Mouse (Mus musculus): ENCODE data around the gene Dvl3. TPM values are rescaled to one million over a fixed set of nuclear protein-coding genes. Genes with fewer than 3 reads are reported as not detected.
A peak's percentile ranks its signal among the peaks of the same experiment; 100 is the strongest.

Gene Dvl3
- total and polyA plus RNA-seq, 3 experiments: 4.1 to 20.5 TPM; not detected in 1

DNA sequence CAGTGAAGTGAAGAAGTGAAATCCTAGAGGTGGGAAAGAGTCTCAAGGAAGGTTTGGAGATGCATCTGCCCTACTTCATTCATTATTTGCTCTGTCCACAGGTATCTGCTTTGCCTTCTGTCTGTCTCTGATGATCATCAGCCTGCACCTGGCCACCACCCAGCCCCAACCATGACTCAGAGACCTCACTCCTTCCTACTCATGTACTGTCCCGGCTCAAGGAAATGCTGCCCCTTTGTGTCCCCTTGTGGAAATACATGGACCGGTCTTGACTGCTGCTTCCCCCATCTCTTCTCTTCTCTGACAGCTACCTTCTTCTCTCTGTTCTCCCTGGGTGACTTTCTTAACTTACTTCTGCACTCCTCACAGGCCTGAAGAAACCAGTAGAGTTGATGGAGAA is 26.2 kb upstream of the Dvl3 start (continued):
- TF ChIP-seq TBP (IDR thresholded peaks at IDR 0.05; ENCODE audit: low read depth, low read length) (no peak), E2F4 (IDR thresholded peaks at IDR 0.05; ENCODE audit: borderline replicate concordance, low read depth, low read length) (no peak), GATA1 (IDR thresholded peaks at IDR 0.05; ENCODE audit: low read depth, low read length) (no peak), ZC3H11A (IDR thresholded peaks at IDR 0.05; ENCODE audit: low read depth, low read length) (peak; percentile 21; the same call in 1 of the 2 replicates), RAD21 (IDR thresholded peaks at IDR 0.05; ENCODE audit: low read depth, low read length) (peak; percentile 64), CTCF (IDR thresholded peaks at IDR 0.05 in 2 of 3, conservative IDR thresholded peaks at IDR 0.05 in 1 of 3; ENCODE audit: control insufficient read depth in 1 of 3, insufficient read depth in 1 of 3, low read depth in 2 of 3, low read length in 3 of 3, poor library complexity in 1 of 3, severe bottlenecking in 1 of 3) (peak in 2 of 3 experiments; percentile 41 to 55; a peak in 5 of 6 replicates)

GRCm38 (mm10) chr16:20491301-20491700 is 25.5 kb upstream of the Dvl3 start:
- TF ChIP-seq MXI1 (IDR thresholded peaks at IDR 0.05; ENCODE audit: low read depth, low read length): no peak
- TF ChIP-seq TCF12 (IDR thresholded peaks at IDR 0.05; ENCODE audit: low read depth, low read length): no peak
- no peak for TF ChIP-seq ELF1 (IDR thresholded peaks at IDR 0.05; ENCODE audit: low read depth, low read length)
- no peak for TF ChIP-seq TAL1 (IDR thresholded peaks at IDR 0.05; ENCODE audit: low read length)
- no peak for TF ChIP-seq CHD1 (IDR thresholded peaks at IDR 0.05; ENCODE audit: low read depth, low read length)
- no peaks in the 10 kb centered on the region for H3K9me3 ChIP-seq (replicated peaks; ENCODE audit: insufficient read depth, low read length)
- H3K27ac ChIP-seq (ENCODE audit: control insufficient read depth, low read depth, low read length): no peak overlapping the region
- H3K27me3 ChIP-seq (ENCODE audit: control insufficient read depth in 1 of 2, insufficient read depth in 2 of 2, low read length in 2 of 2): no peaks in the 10 kb centered on the region
- peaks cover 0 to 12% of the 10 kb centered on the region in 2 experiments; a peak in 2 of 4 replicates for H3K36me3 ChIP-seq (ENCODE audit: control insufficient read depth in 1 of 2, insufficient read depth in 2 of 2, low read length in 2 of 2)
- H3K4me3 ChIP-seq (ENCODE audit: control insufficient read depth in 1 of 2, insufficient read depth in 1 of 2, low read depth in 2 of 2, low read length in 2 of 2): no peak overlapping the region
- peaks cover 3 to 10% of the 10 kb centered on the region in 2 experiments for H3K4me1 ChIP-seq (ENCODE audit: control insufficient read depth in 1 of 2, insufficient read depth in 2 of 2, low read length in 2 of 2)
- no peak for DNase-seq (ENCODE audit: low read depth, low spot score)
- H3K9ac ChIP-seq (ENCODE audit: control insufficient read depth, low read depth, low read length, poor library complexity, severe bottlenecking): no peak overlapping the region
- H3K79me2 ChIP-seq (ENCODE audit: control insufficient read depth, insufficient read depth, low read length, poor library complexity): no peaks in the 10 kb centered on the region

- peaks cover 0 to 14% of the 10 kb centered on the region in 2 experiments; a peak in 2 of 4 replicates for H3K36me3 ChIP-seq (ENCODE audit: control insufficient read depth in 1 of 2, insufficient read depth in 2 of 2, low read length in 2 of 2)
- H3K9ac ChIP-seq (ENCODE audit: control insufficient read depth, low read depth, low read length, poor library complexity, severe bottlenecking): no peak overlapping the region
- TF ChIP-seq ZMIZ1 (IDR thresholded peaks at IDR 0.05; ENCODE audit: low read depth, low read length) (no peak), ZNF384 (IDR thresholded peaks at IDR 0.05; ENCODE audit: low read depth, low read length) (peak; percentile 91), TBP (IDR thresholded peaks at IDR 0.05; ENCODE audit: low read depth, low read length) (0 out of 2 replicates have a peak, but pooled peaks have one; percentile 14)
- no peaks in the 10 kb centered on the region for H3K9me3 ChIP-seq (replicated peaks; ENCODE audit: insufficient read depth, low read length)
- H3K4me1 ChIP-seq (ENCODE audit: control insufficient read depth in 1 of 2, insufficient read depth in 2 of 2, low read length in 2 of 2): peaks cover 3 to 14% of the 10 kb centered on the region in 2 experiments
- no peaks in the 10 kb centered on the region for H3K79me2 ChIP-seq (ENCODE audit: control insufficient read depth, insufficient read depth, low read length, poor library complexity)
- no peak overlapping the region for H3K27ac ChIP-seq (ENCODE audit: control insufficient read depth, low read depth, low read length)
- no peak overlapping the region for H3K4me3 ChIP-seq (ENCODE audit: control insufficient read depth in 1 of 2, insufficient read depth in 1 of 2, low read depth in 2 of 2, low read length in 2 of 2)
- H3K27me3 ChIP-seq (ENCODE audit: control insufficient read depth in 1 of 2, insufficient read depth in 2 of 2, low read length in 2 of 2): no peaks in the 10 kb centered on the region
- peak; percentile 59 for DNase-seq (ENCODE audit: low read depth, low spot score)
Measured at GRCm38 (mm10) chr16:20493452-20493851, 23.3 kb upstream of the Dvl3 start.

Data from MEL (cell line).